Mouse (Mus musculus) hindbrain, embryonic 11.5 days (tissue): ENCODE measurements around the gene Dgcr6. TPM values are rescaled to one million over a fixed set of nuclear protein-coding genes. Genes with fewer than 3 reads are reported as not detected.

ENCODE experiments used
- ATAC-seq: fragments of 200-750 bp; cut with Nextera tagmentation; 2 replicates; pipeline ENCODE4 v1.8.0; 2017; ENCODE audit warnings: mild to moderate bottlenecking, moderate TSS enrichment, moderate library complexity; ENCODE audit not compliant: low FRiP score
- DNase-seq: peaks from one replicate; pipeline ENCODE4 v3.0.0-alpha.2; 2015; ENCODE audit warnings: low spot score
- H3K27ac ChIP-seq: fragments of 300-500 bp; sonication (generic); 2 replicates; pipeline ENCODE4 v1.5.1; 2014; ENCODE audit warnings: mild to moderate bottlenecking, low read depth, low read length
- H3K27me3 ChIP-seq: fragments of 300-500 bp; sonication (generic); 2 replicates; pipeline ENCODE4 v1.6.1; 2014; ENCODE audit warnings: mild to moderate bottlenecking, low read length, moderate library complexity, mixed read lengths; ENCODE audit not compliant: control insufficient read depth, insufficient read depth
- H3K36me3 ChIP-seq: fragments of 300-500 bp; sonication (generic); 2 replicates; pipeline ENCODE4 v1.6.1; 2014; ENCODE audit warnings: mild to moderate bottlenecking, low read length, moderate library complexity, mixed read lengths; ENCODE audit not compliant: control insufficient read depth, insufficient read depth
- H3K4me1 ChIP-seq: fragments of 300-500 bp; sonication (generic); replicated peaks from 2 replicates; pipeline ENCODE4 v1.6.1; 2014; ENCODE audit warnings: low read length, mixed read lengths; ENCODE audit not compliant: control insufficient read depth, insufficient read depth
- H3K4me2 ChIP-seq: fragments of 300-500 bp; sonication (generic); replicated peaks from 2 replicates; pipeline ENCODE4 v1.6.1; 2014; ENCODE audit warnings: mild to moderate bottlenecking, low read depth, low read length
- H3K4me3 ChIP-seq: fragments of 300-500 bp; sonication (generic); 2 replicates; pipeline ENCODE4 v1.5.1; 2014; ENCODE audit warnings: low read depth, low read length
- H3K9ac ChIP-seq: fragments of 300-500 bp; sonication (generic); 2 replicates; pipeline ENCODE4 v1.6.1; 2014; ENCODE audit warnings: low read depth, low read length
- H3K9me3 ChIP-seq: fragments of 300-500 bp; sonication (generic); 2 replicates; pipeline ENCODE4 v1.6.1; 2016; ENCODE audit warnings: low read length; ENCODE audit not compliant: control insufficient read depth
- WGBS: fragments of 180-500 bp; shearing (Covaris S2); extraction: QIAGEN DNeasy Blood & Tissue Kit; methylation state at CpG from one replicate; pipeline ENCODE4 v1.1.7; 2014; 5-methylcytosine and 5-hydroxymethylcytosine counted together
- polyA plus RNA-seq: library from polyadenylated mRNA; unstranded; fragments of >200 nt; fragmentation: Nextera tagmentation; extraction: Ambion mirVana; gene quantifications from 2 replicates; pipeline ENCODE4 v1.2.1, GENCODE M21; 2014

The Dgcr6 gene
- polyA plus RNA-seq, 1 experiment from 2014 or later: 128 TPM

DNA sequence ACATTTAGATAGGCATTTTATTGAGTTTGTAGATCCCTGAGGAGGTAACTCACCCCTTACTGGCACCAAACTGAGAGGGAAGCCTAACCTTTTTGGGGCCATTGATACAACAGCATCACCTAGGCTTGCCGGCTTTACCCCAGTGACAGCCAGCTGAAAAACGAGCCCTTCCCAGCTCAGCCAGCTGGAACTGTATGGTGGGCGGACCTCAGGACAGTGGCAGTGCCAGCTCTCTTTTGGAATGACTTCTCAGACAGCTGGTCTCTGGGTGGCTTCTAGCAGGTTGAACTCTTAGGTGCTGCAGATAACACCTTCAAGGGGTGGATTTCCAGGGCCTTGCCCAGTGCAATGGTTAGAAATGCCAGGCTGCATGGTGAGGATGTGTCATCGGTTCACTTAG, 18.4 kb upstream of the Dgcr6 start:
- WGBS: 83% methylated on average over 4 of the region's 4 CpGs
- DNase-seq: no peak
- no peak overlapping the region for H3K27ac ChIP-seq
- no peak overlapping the region for H3K4me2 ChIP-seq
- H3K4me1 ChIP-seq: no peaks in the 10 kb centered on the region
- no peaks in the 10 kb centered on the region for H3K27me3 ChIP-seq
- H3K9me3 ChIP-seq: no peaks in the 10 kb centered on the region
- no peak for ATAC-seq
- no peak overlapping the region for H3K9ac ChIP-seq
- no peak overlapping the region for H3K4me3 ChIP-seq
- H3K36me3 ChIP-seq: no peaks in the 10 kb centered on the region

GRCm38 (mm10) chr16:18036425-18036955, 16.2 kb upstream of the Dgcr6 start:
- ATAC-seq (no peak), DNase-seq (peak; percentile 74)
- H3K9me3 ChIP-seq: no peaks in the 10 kb centered on the region
- H3K27me3 ChIP-seq: no peaks in the 10 kb centered on the region
- H3K4me1 ChIP-seq: no peaks in the 10 kb centered on the region
- H3K4me3 ChIP-seq: no peak overlapping the region
- H3K4me2 ChIP-seq: no peak overlapping the region
- no peaks in the 10 kb centered on the region for H3K36me3 ChIP-seq
- H3K27ac ChIP-seq: no peak overlapping the region
- no peak overlapping the region for H3K9ac ChIP-seq
- WGBS: 17% methylated on average over 16 of the region's 16 CpGs

DNA sequence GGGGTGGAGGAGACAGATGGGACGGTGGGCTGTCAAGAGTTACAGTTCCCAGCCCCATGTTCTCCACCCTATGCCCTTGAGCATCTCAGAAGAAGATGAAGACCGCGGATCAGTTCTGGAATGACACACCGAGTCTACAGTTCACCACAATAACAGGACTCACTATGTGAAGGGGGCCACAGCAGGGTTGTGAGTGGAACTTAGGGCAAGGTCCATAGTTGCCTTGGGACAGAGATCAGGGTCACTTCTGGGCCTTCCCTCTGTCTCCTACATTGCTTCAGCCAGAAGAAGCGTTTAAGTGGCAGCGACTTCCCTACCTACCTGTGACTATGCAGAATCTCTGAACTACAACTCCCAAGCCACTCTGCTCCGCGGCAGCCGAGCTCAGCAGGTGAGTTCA, 15.6 kb upstream of the Dgcr6 start:
- Histone ChIP-seq H3K9ac (no peak overlapping the region), H3K4me1 (no peaks in the 10 kb centered on the region), H3K4me2 (no peak overlapping the region), H3K27ac (no peak overlapping the region), H3K4me3 (no peak overlapping the region), H3K36me3 (no peaks in the 10 kb centered on the region), H3K27me3 (no peaks in the 10 kb centered on the region), H3K9me3 (no peaks in the 10 kb centered on the region)
- 56% methylated on average over 9 of the region's 9 CpGs for WGBS
- DNase-seq (no peak), ATAC-seq (no peak)

- Histone ChIP-seq H3K36me3 (no peaks in the 10 kb centered on the region), H3K9ac (no peak overlapping the region), H3K9me3 (no peaks in the 10 kb centered on the region), H3K27ac (no peak overlapping the region), H3K4me3 (no peak overlapping the region), H3K4me1 (no peaks in the 10 kb centered on the region), H3K4me2 (no peak overlapping the region), H3K27me3 (no peaks in the 10 kb centered on the region)
- 86% methylated on average over 10 of the region's 10 CpGs for WGBS
- DNase-seq (no peak), ATAC-seq (no peak)
These were observed 7.7 kb upstream of the Dgcr6 start for GRCm38 (mm10) chr16:18044991-18045390.

DNA sequence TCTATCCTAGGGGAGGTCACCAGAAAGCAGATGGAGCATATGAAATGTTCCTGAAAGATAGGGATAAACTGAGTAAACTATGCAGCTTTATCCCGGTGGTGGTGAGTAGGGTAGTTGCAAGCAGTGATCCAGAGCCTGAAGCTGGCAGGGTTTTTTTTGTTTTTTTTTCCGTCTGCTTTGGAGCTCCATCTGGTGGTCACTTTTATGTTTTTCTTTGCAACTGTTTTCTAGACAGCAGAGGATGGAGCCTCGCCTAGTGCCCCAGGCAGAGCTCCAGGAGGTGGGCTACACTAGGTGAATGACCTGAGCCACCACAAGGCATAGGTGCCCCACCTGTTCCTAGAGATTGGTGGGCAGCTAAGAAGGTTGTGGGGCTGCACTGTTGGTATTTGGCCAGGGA, 5.0 kb upstream of the Dgcr6 start:
- WGBS: 2% methylated on average over 3 of the region's 3 CpGs
- no peaks in the 10 kb centered on the region for H3K27me3 ChIP-seq
- no peak overlapping the region for H3K4me3 ChIP-seq
- DNase-seq: peak; percentile 79
- H3K4me1 ChIP-seq: no peaks in the 10 kb centered on the region
- no peak overlapping the region for H3K27ac ChIP-seq
- no peak overlapping the region for H3K4me2 ChIP-seq
- H3K9me3 ChIP-seq: no peaks in the 10 kb centered on the region
- H3K9ac ChIP-seq: no peak overlapping the region
- ATAC-seq: peak; percentile 54; the same call in 1 of the 2 replicates
- H3K36me3 ChIP-seq: no peaks in the 10 kb centered on the region

DNA sequence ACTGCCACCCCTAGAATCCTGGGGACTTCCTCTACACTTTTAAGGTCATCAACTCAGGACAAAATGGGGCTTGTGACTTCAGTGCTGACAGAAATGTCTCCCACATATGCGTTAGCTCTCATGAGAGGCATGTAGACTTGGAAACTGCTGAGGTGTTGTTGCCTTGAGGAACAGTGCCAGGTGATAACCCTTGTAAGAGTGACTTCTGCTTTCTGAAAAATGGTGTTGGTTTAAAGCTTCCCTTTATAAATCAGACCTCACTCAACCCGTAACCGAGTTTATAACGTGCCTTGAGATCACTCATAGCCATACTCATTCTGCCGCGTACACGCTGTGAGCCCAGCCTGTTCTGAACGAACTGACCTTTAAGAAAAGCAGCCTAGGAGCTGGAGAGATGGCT, 4.6 kb upstream of the Dgcr6 start:
- ATAC-seq (no peak), DNase-seq (no peak)
- no peaks in the 10 kb centered on the region for H3K4me1 ChIP-seq
- 80% methylated on average over 8 of the region's 8 CpGs for WGBS
- H3K27ac ChIP-seq: no peak overlapping the region
- H3K4me2 ChIP-seq: no peak overlapping the region
- no peak overlapping the region for H3K4me3 ChIP-seq
- H3K9me3 ChIP-seq: no peaks in the 10 kb centered on the region
- H3K9ac ChIP-seq: no peak overlapping the region
- H3K27me3 ChIP-seq: no peaks in the 10 kb centered on the region
- no peaks in the 10 kb centered on the region for H3K36me3 ChIP-seq

- ATAC-seq: 0 out of 2 replicates have a peak, but pooled peaks have one; percentile 35
- no peak overlapping the region for H3K4me3 ChIP-seq
- WGBS: 51% methylated on average over 7 of the region's 7 CpGs
These were observed 338 bp upstream of the Dgcr6 start for GRCm38 (mm10) chr16:18052322-18052721.

DNA sequence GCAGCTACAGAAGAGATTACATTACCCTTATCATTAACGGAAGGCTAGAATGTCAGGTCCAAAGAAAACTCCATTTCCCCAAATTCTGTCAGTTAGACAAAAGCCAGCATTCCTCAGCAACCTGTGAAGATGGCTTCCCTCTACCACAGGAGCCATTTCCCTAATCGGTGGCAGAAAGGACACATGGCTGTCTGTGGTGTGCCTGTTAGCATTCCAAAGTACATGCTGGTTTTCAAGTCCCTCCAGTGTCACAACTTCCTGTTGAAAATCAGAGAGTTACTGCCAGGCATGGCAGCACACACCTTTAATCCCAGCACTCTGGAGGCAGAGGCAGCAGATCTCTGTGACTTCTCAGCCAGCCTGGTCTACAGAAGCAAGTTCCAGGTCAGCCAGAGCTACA, 3.6 kb downstream of the Dgcr6 start:
- Histone ChIP-seq H3K36me3 (no peaks in the 10 kb centered on the region), H3K4me3 (no peak overlapping the region)
- 75% methylated on average over 2 of the region's 2 CpGs for WGBS

More at GRCm38 (mm10) chr16:18052322-18052721, 338 bp upstream of the Dgcr6 start:
- H3K27ac ChIP-seq: no peak overlapping the region
- no peaks in the 10 kb centered on the region for H3K9me3 ChIP-seq
- H3K9ac ChIP-seq: no peak overlapping the region
- no peaks in the 10 kb centered on the region for H3K27me3 ChIP-seq
- no peak overlapping the region for H3K4me2 ChIP-seq
- no peaks in the 10 kb centered on the region for H3K4me1 ChIP-seq
- no peak for DNase-seq
- no peaks in the 10 kb centered on the region for H3K36me3 ChIP-seq

DNA sequence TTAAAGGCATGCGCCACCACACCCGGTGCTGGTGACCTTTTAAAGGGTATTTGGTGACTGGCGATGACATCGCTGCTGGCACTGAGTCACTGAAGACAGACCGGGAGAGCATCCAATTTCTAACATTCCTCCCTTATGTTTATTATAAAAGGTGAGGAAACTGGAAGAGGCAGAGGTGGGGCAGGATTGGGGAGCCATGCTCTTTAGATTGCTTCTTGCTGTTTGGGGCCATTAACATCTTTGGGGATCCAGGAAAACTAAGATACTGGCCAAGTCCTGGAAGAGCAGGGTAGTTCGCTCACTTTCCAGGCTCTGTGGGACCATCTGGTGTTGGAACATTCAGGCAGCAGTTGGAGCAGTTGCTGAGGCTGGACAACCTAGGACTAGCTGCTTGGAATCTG, 5.7 kb downstream of the Dgcr6 start:
- Histone ChIP-seq H3K4me2 (no peak overlapping the region), H3K27me3 (no peaks in the 10 kb centered on the region), H3K36me3 (no peaks in the 10 kb centered on the region), H3K4me1 (no peaks in the 10 kb centered on the region), H3K27ac (no peak overlapping the region), H3K9ac (no peak overlapping the region), H3K4me3 (no peak overlapping the region), H3K9me3 (no peaks in the 10 kb centered on the region)
- ATAC-seq: no peak
- DNase-seq: no peak
- 89% methylated on average over 6 of the region's 6 CpGs for WGBS

More for the DNA sequence above, 3.6 kb downstream of the Dgcr6 start:
- Histone ChIP-seq H3K9ac (no peak overlapping the region), H3K4me1 (no peaks in the 10 kb centered on the region), H3K4me2 (no peak overlapping the region), H3K27me3 (no peaks in the 10 kb centered on the region), H3K27ac (no peak overlapping the region), H3K9me3 (no peaks in the 10 kb centered on the region)
- ATAC-seq (no peak), DNase-seq (no peak)
